Mouse (Mus musculus) ovary, postnatal 10 days (tissue): ENCODE results near the gene Nudt1.

Experiments used
- DNase-seq: peaks from one replicate; pipeline ENCODE4 v3.0.0; 2022; ENCODE audit warnings: low spot score

The Nudt1 gene

DNA sequence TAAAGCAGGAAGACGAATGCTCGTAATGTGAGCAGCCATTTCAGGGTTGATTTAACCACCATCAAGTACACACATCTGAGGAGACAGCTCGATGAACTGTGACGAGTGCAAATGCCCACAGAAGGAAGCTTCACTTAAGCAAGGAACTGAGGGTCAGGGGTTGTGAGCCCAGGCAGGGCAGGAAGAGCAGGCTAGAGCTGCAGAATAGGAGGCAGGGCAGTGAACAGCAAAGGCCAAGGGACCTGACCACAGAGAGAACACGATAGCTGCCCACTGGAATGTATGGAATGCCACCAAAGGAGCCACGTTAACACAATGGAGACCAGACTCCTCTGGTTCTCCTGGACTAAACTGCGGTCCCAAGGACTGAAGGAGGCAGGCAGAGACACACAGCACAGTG is 62.1 kb downstream of the Nudt1 start:
- no peak for DNase-seq

DNA sequence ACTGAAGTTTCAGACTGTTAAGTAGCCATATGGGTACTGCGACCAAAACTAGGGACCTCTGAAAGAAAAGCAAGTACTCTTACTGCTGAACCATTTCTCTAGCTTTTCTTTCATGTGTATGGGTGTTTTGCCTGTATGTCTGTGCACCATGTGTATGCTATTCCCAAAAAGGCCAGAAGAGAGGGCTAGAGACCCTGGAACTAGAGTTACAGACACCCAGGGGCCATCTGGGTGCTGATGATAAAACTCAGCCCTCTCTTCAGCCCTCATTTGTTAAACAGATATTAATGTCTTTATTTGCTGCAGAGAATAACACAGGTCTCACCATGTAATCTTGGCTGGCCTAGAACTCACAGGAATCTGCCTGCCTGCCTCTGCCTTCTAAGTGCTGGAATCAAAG is 63.0 kb downstream of the Nudt1 start:
- DNase-seq: no peak

DNA sequence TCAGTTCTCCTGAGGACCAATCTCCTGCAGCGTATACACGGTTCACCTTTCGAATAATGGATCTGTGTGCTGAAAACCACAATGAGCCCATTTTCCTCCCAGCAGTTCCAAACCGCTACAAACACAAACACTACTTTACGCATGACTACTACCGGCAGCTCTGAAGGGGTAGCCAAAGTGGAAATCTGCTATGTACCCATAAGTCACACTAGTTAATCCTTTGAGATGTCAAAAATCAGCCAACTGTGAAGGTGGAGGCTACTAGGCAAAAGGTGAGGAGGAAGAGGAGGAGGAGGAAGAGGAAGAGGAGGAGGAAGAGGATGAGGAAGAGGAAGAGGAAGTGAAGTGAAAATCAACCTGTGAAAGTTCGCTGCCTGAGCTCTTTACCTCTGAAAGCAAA is 65.8 kb downstream of the Nudt1 start:
- DNase-seq: no peak
